Mouse (Mus musculus): ENCODE measurements around the gene Cldn5.

- TF ChIP-seq CTCF (IDR thresholded peaks at IDR 0.05; ENCODE audit: low read depth, low read length) = no peak
- TF ChIP-seq POLR2A (IDR thresholded peaks at IDR 0.05; ENCODE audit: extremely low read depth, insufficient read depth, low read length) = no peak
Measured at GRCm38 (mm10) chr16:18811468-18812384, 35.1 kb downstream of the Cldn5 start, which contains the start of the genes Ufd1 and Cdc45.
